Mouse (Mus musculus) thymus, adult 2 months (tissue): ENCODE data around the gene Sis. TPM values are rescaled to one million over a fixed set of nuclear protein-coding genes. Genes with fewer than 3 reads are reported as not detected.

ENCODE experiments used
- DNase-seq: peaks from one replicate; pipeline ENCODE4 v3.0.0; 2021
- H3K27ac ChIP-seq: fragments of 200-500 bp; 2 replicates; pipeline ENCODE4 v1.5.1; 2012; ENCODE audit warnings: low read length, control low read depth; ENCODE audit not compliant: control insufficient read depth, insufficient read depth
- H3K27me3 ChIP-seq: fragments of 200-500 bp; 2 replicates; pipeline ENCODE4 v1.6.1; 2012; ENCODE audit warnings: mild to moderate bottlenecking, low read length, moderate library complexity, mixed read lengths; ENCODE audit not compliant: control insufficient read depth, insufficient read depth
- H3K36me3 ChIP-seq: fragments of 200-500 bp; 2 replicates; pipeline ENCODE4 v1.6.1; 2012; ENCODE audit warnings: mild to moderate bottlenecking, low read length, moderate library complexity; ENCODE audit not compliant: control insufficient read depth, insufficient read depth
- H3K4me1 ChIP-seq: fragments of 200-500 bp; replicated peaks from 2 replicates; pipeline ENCODE4 v1.6.1; 2012; ENCODE audit warnings: low read length; ENCODE audit not compliant: control insufficient read depth, insufficient read depth
- H3K4me3 ChIP-seq: fragments of 200-500 bp; 2 replicates; pipeline ENCODE4 v1.5.1; 2012; ENCODE audit warnings: mild to moderate bottlenecking, low read length, control low read depth, moderate library complexity; ENCODE audit not compliant: control insufficient read depth, insufficient read depth
- CTCF ChIP-seq: fragments of 200-500 bp; IDR thresholded peaks from 2 replicates; pipeline ENCODE4 v1.5.1; 2012; ENCODE audit warnings: mild to moderate bottlenecking, control low read depth, low read length, moderate library complexity, borderline replicate concordance; ENCODE audit not compliant: control insufficient read depth, poor library complexity, insufficient read depth; ENCODE audit errors: extremely low read depth
- POLR2A ChIP-seq: fragments of 200-500 bp; IDR thresholded peaks from 2 replicates; pipeline ENCODE4 v1.6.1; 2012; ENCODE audit warnings: mild to moderate bottlenecking, low read length, control low read depth, moderate library complexity; ENCODE audit not compliant: control insufficient read depth, poor library complexity, insufficient read depth; ENCODE audit errors: extremely low read depth
- WGBS: fragments of 180-500 bp; shearing (Covaris S2); methylation state at CpG from one replicate; pipeline ENCODE4 v1.1.7; 2018; 5-methylcytosine and 5-hydroxymethylcytosine counted together
- polyA plus RNA-seq: library from polyadenylated mRNA; depleted of rRNA; stranded (reverse); fragments of >200 nt; gene quantifications from 2 replicates; pipeline ENCODE4 v1.2.3, GENCODE M21; 2012; rRNA removed

The Sis gene
- polyA plus RNA-seq, 1 experiment: 0.09 TPM

DNA sequence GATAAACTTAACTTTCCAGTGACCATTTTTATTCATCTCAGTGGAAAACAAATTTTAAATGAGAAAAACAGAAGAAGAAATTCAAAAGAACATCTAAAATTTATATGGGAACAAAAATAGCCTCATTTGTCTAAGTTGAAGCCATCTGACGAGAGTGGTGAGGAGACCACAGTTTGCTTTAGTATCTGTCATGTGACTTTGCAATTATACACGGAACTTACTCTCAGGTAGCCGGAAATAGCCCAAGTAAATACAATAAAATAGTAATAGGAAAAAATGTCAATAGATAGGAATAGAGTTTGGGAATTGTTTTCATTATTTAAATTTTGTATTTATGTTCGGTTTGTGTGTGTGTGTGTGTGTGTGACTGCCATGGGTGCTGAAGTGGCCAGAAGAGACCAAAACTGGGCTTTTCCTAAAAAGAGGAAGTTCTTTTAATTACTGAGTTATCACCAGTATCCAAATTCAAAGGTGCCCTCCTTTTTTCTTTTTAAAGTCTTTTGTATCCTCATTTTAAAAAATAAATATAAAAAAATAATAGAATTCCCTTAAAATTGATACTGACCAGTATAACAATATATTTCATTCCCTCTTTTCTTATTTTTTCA is 48.6 kb downstream of the Sis start:
- 64% methylated on average over 4 of the region's 4 CpGs for WGBS
- H3K27ac ChIP-seq: no peak overlapping the region
- H3K36me3 ChIP-seq: no peaks in the 10 kb centered on the region
- H3K27me3 ChIP-seq: no peaks in the 10 kb centered on the region
- no peak for DNase-seq
- H3K4me1 ChIP-seq: no peaks in the 10 kb centered on the region
- TF ChIP-seq POLR2A: no peak
- TF ChIP-seq CTCF: no peak
- H3K4me3 ChIP-seq: no peak overlapping the region

DNA sequence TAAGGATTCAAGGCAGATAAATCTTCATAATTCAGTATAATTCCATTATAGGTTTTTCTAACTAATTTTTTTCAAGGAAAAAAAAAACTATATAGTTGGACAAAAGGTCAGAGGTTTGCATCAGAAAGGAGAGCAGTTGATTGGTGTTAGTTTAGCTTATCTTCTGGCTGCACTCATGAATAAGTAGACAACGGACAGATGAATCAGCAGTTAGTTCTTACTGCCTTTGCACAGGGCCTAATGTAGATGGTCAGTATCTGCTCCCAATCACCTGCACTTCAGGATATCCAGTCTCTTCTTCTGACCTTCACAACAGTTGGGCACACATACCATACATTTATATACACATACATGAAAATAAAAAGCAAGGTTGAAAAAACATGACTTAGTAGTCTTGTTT is 85.2 kb downstream of the Sis start:
- Histone ChIP-seq H3K4me1 (no peaks in the 10 kb centered on the region), H3K4me3 (no peak overlapping the region), H3K36me3 (no peaks in the 10 kb centered on the region), H3K27ac (no peak overlapping the region), H3K27me3 (no peaks in the 10 kb centered on the region)
- no peak for DNase-seq
- TF ChIP-seq CTCF (no peak), POLR2A (no peak)
- 96% methylated on average over 1 of the region's 1 CpGs for WGBS

DNA sequence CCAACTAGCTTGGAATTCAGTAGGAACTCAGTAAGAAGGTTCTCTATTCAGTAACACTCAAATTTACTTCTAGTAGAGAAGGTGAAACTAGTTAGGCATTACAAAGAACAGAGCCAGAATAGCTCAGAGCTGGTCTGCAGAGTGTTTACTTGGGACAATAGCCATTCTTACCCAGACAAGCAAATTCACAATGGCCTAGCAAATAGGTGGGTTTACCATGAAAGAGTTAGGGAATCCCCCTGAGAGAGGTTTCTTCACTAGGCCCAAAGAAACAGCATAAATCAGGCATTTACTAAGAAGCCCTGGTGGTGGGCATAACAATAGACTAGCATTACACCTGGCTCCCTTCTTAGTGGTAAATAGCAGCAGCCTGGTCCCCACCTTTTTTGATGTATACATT is 99.5 kb downstream of the Sis start:
- TF ChIP-seq POLR2A: no peak
- TF ChIP-seq CTCF: no peak
- no peaks in the 10 kb centered on the region for H3K36me3 ChIP-seq
- H3K4me1 ChIP-seq: no peaks in the 10 kb centered on the region
- no peak overlapping the region for H3K27ac ChIP-seq
- no peaks in the 10 kb centered on the region for H3K27me3 ChIP-seq
- DNase-seq: no peak
- no peak overlapping the region for H3K4me3 ChIP-seq

DNA sequence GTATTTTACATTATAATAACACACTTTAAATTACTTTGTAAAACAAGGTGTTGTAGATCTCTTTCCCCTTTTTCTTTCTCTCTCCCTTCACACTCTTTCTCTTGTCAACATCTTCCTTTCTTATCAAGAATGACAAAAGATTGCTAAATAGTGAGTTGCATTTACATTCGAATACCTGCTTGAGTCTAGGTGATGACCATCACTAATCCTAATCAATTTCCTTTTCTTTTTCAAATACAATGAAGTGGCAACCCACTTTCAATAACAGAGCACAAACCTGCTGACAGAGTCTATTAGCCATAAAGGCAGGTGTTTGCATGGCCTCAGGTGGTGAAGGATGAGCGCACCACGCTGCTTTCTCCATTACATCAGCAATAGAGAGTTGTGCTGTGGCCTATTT is 108.9 kb downstream of the Sis start:
- Histone ChIP-seq H3K27me3 (no peaks in the 10 kb centered on the region), H3K27ac (no peak overlapping the region), H3K4me3 (no peak overlapping the region), H3K4me1 (no peaks in the 10 kb centered on the region), H3K36me3 (no peaks in the 10 kb centered on the region)
- DNase-seq: no peak
- 93% methylated on average over 3 of the region's 3 CpGs for WGBS
- TF ChIP-seq CTCF (no peak), POLR2A (no peak)

DNA sequence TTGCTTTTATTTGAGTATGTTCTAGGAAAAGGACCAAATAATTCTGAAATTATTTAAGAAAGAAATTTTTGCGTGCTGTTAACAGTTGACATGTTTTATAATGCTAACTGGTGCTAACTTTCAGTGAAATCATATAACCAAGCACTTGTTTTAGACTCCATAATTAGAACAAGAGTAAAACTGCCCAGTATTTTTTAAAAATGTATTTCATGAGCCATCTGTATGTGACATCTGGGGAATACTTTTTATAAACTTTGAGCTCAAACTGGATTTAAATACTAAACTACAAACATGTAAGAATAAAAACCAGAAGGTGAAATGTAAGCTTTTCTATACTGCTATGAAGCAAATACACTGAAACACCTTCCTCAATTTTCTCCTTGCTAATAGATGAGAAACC is 112.3 kb downstream of the Sis start:
- Histone ChIP-seq H3K4me1 (no peaks in the 10 kb centered on the region), H3K27ac (no peak overlapping the region), H3K36me3 (no peaks in the 10 kb centered on the region), H3K27me3 (no peaks in the 10 kb centered on the region), H3K4me3 (no peak overlapping the region)
- no peak for DNase-seq
- TF ChIP-seq POLR2A (no peak), CTCF (no peak)
- 89% methylated on average over 1 of the region's 1 CpGs for WGBS

DNA sequence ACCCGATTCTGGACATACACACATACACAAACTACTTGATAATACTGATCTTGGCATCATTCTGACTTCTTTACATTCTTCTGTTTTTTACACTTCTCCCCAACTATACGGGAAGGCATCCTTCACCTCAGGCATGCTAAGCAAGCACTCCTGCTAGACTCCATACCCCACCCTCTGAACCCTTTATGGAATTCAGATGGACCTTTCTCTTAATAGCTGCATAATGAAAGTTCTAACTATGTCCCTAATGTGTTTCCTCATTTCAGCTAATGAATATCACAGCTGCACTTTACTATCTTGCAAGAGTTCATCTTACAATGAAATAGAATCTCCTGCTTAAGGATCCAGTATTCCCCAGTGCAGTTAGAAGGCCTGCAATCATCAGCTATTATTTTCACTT is 127.0 kb downstream of the Sis start:
- H3K27me3 ChIP-seq: no peaks in the 10 kb centered on the region
- no peak overlapping the region for H3K27ac ChIP-seq
- H3K36me3 ChIP-seq: no peaks in the 10 kb centered on the region
- no peak overlapping the region for H3K4me3 ChIP-seq
- no peak for DNase-seq
- no peak for TF ChIP-seq CTCF
- no peak for TF ChIP-seq POLR2A
- WGBS: 88% methylated on average over 2 of the region's 2 CpGs
- H3K4me1 ChIP-seq: no peaks in the 10 kb centered on the region

Other genes with a start within 250 kb of the Sis start
- not detected in 2 replicates for gene Slitrk3, start 89.9 kb upstream of the Sis start, polyA plus RNA-seq